Mouse (Mus musculus): ENCODE measurements around the gene Lrrc17. TPM values are rescaled to one million over a fixed set of nuclear protein-coding genes. Genes with fewer than 3 reads are reported as not detected.

The Lrrc17 gene
- polyA plus RNA-seq (2015; fragmentation: Nextera tagmentation; extraction: Ambion mirVana), result 2.2 TPM in 2 replicates

DNA sequence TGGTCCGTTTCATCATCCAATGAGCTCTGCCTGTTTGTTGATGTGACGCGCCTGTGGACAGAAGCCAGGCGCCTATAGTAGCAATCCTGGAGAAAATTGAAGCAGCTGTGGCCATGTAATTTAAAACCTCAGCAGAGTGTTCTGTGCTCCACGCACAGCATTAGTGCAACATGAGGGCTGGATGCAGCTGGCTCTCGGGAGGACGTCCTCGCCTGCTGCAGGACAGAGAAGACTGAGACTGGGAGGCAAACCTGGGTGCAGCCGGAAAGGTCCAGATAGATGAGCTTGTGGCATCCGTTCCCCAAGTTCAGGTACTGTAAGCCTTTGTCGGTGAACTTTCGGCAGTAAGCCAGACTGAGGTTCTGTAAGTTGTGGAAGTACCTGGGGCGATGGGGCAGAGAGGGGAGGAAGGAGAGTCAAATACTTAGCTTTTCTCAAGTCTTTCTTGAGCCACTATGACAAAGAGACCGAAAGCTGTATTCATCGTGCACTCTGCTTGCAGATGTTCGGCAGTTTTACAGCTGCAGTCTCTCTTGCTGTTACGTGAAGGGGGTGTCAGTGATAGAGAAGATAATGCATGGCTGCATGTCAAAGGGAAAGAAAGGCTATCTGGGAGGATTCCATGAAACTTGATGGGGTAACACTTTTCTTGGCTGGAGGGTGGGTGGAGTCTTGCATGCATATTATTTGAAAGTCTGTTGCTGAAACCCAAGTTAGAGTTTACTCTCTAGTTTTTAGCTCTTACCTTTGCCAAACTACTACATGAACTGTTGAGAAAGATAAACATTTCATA lies at the start of gene Lrrc17:
TSS of gene Lrrc17 (plus strand) at position 151 of the 793 bp plus-strand sequence.
- no peak for ATAC-seq (ENCODE audit: low read depth)
- H3K27ac ChIP-seq (ENCODE audit: low read length), result no peak within 1 kb of the TSS
- H3K9me3 ChIP-seq (replicated peaks; ENCODE audit: control insufficient read depth, low read length), result no peaks in the 10 kb centered on the region
- H3K27me3 ChIP-seq (ENCODE audit: control insufficient read depth, insufficient read depth, low read depth, low read length), result no peaks in the 10 kb centered on the region
- H3K36me3 ChIP-seq (ENCODE audit: control insufficient read depth, insufficient read depth), result no peaks in the 10 kb centered on the region
- H3K4me2 ChIP-seq (ENCODE audit: low read depth, low read length), result no peak within 1 kb of the TSS
- WGBS (ENCODE audit: insufficient replicate concordance), result 61% methylated on average over 17 of the region's 17 CpGs
- H3K4me3 ChIP-seq (ENCODE audit: low read depth, low read length), result no peak within 1 kb of the TSS
- H3K9ac ChIP-seq (ENCODE audit: low read depth, low read length), result no peak within 1 kb of the TSS
- no peaks in the 10 kb centered on the region for H3K4me1 ChIP-seq (ENCODE audit: control insufficient read depth, low read depth, low read length)

DNA sequence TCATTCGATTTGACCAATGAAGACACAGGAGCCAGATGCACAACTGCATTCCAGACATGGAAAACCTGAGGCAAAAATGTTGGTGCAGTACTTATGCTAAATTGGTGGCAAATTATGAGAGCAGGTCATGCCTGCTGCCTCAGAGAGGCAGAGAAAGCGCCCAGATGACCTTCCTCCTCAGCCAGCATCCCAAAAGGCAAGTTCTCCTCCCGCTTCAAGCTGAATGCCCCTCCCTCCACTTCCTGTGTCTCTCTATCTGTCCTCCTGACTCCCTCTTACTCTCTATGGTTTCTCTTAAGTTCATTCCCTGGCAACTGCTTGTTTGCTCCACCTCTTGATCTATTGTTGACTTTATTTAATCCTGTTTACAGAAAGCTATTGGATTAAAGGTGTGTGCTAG lies 48.6 kb upstream of the Lrrc17 start:
- Histone ChIP-seq H3K27me3 (ENCODE audit: control insufficient read depth, insufficient read depth, low read depth, low read length) (no peaks in the 10 kb centered on the region), H3K9me3 (replicated peaks; ENCODE audit: control insufficient read depth, low read length) (no peaks in the 10 kb centered on the region), H3K4me1 (ENCODE audit: control insufficient read depth, low read depth, low read length) (no peaks in the 10 kb centered on the region), H3K36me3 (ENCODE audit: control insufficient read depth, insufficient read depth) (no peaks in the 10 kb centered on the region), H3K27ac (ENCODE audit: low read length) (no peak overlapping the region), H3K4me3 (ENCODE audit: low read depth, low read length) (no peak overlapping the region), H3K4me2 (ENCODE audit: low read depth, low read length) (no peak overlapping the region), H3K9ac (ENCODE audit: low read depth, low read length) (no peak overlapping the region)
- ATAC-seq (ENCODE audit: low read depth), result no peak
- 29% methylated on average over 3 of the region's 3 CpGs for WGBS (ENCODE audit: insufficient replicate concordance)

DNA sequence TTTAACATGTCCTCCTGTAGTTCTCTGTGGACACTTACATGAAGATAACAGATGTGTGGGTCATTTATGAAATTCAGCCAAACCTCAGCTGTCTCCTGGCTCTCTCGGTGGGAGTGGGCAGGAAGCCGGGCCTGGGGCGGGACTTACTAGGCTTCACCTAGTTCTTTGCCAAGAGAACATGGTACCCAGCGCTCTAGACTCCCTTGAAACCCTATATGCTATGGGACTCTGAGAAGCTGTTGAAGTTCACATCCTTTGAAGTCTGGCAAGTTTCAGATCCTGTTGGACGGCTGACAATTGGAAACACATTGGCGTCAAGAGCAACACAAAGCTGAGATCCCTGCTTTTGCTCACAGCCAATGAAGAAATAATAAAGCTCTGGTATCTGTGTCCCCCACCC lies 47.0 kb upstream of the Lrrc17 start:
- Histone ChIP-seq H3K4me2 (ENCODE audit: low read depth, low read length) (no peak overlapping the region), H3K4me3 (ENCODE audit: low read depth, low read length) (no peak overlapping the region), H3K36me3 (ENCODE audit: control insufficient read depth, insufficient read depth) (no peaks in the 10 kb centered on the region), H3K27ac (ENCODE audit: low read length) (no peak overlapping the region), H3K4me1 (ENCODE audit: control insufficient read depth, low read depth, low read length) (no peaks in the 10 kb centered on the region), H3K9ac (ENCODE audit: low read depth, low read length) (no peak overlapping the region), H3K27me3 (ENCODE audit: control insufficient read depth, insufficient read depth, low read depth, low read length) (no peaks in the 10 kb centered on the region), H3K9me3 (replicated peaks; ENCODE audit: control insufficient read depth, low read length) (no peaks in the 10 kb centered on the region)
- 60% methylated on average over 6 of the region's 6 CpGs for WGBS (ENCODE audit: insufficient replicate concordance)
- no peak for ATAC-seq (ENCODE audit: low read depth)

DNA sequence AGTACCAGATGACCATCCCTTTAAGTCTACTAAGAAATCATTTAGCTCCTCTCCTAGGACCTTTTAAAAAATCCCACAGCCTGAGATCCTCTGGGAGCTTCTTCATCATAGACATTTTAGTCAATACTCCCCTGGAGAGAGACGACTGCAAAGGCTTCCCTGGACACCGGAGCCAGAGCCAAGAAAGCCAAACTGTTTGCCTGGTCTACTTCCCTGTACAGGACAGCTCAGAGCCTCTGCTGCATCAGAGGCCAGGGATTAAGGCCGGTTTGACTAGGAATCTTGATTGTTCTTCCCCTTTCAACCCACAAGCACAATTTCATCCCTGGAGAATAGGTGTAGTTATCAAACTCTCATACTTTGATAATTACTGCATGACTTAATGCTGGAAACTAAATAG lies 46.5 kb upstream of the Lrrc17 start:
- H3K27ac ChIP-seq (ENCODE audit: low read length), result no peak overlapping the region
- H3K9ac ChIP-seq (ENCODE audit: low read depth, low read length), result no peak overlapping the region
- no peak overlapping the region for H3K4me2 ChIP-seq (ENCODE audit: low read depth, low read length)
- H3K4me1 ChIP-seq (ENCODE audit: control insufficient read depth, low read depth, low read length), result no peaks in the 10 kb centered on the region
- no peaks in the 10 kb centered on the region for H3K36me3 ChIP-seq (ENCODE audit: control insufficient read depth, insufficient read depth)
- WGBS (ENCODE audit: insufficient replicate concordance), result 48% methylated on average over 3 of the region's 3 CpGs
- ATAC-seq (ENCODE audit: low read depth), result no peak
- H3K4me3 ChIP-seq (ENCODE audit: low read depth, low read length), result no peak overlapping the region
- H3K9me3 ChIP-seq (replicated peaks; ENCODE audit: control insufficient read depth, low read length), result no peaks in the 10 kb centered on the region
- no peaks in the 10 kb centered on the region for H3K27me3 ChIP-seq (ENCODE audit: control insufficient read depth, insufficient read depth, low read depth, low read length)

DNA sequence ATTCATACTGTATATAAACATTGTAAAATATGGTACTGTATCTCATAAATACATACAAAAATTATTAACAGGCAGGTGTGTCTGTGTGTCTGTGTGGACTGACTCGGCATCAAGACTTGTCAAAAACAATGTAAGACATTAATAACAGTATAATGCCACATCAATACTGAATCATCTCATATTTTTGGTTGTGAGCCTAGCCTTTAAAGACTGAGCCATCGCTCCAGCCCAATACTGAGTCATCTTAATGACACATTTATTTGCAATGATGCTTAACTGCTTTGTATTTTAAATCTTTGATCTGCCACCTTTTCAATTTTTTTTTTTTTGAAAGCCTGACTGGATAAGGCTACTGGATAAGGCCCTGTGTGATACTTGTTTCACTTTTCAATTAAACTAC lies 44.9 kb upstream of the Lrrc17 start:
- H3K36me3 ChIP-seq (ENCODE audit: control insufficient read depth, insufficient read depth), result no peaks in the 10 kb centered on the region
- no peaks in the 10 kb centered on the region for H3K27me3 ChIP-seq (ENCODE audit: control insufficient read depth, insufficient read depth, low read depth, low read length)
- ATAC-seq (ENCODE audit: low read depth), result no peak
- no peak overlapping the region for H3K4me3 ChIP-seq (ENCODE audit: low read depth, low read length)
- H3K27ac ChIP-seq (ENCODE audit: low read length), result no peak overlapping the region
- no peaks in the 10 kb centered on the region for H3K4me1 ChIP-seq (ENCODE audit: control insufficient read depth, low read depth, low read length)
- 65% methylated on average over 2 of the region's 2 CpGs for WGBS (ENCODE audit: insufficient replicate concordance)
- H3K4me2 ChIP-seq (ENCODE audit: low read depth, low read length), result no peak overlapping the region
- no peak overlapping the region for H3K9ac ChIP-seq (ENCODE audit: low read depth, low read length)
- no peaks in the 10 kb centered on the region for H3K9me3 ChIP-seq (replicated peaks; ENCODE audit: control insufficient read depth, low read length)

DNA sequence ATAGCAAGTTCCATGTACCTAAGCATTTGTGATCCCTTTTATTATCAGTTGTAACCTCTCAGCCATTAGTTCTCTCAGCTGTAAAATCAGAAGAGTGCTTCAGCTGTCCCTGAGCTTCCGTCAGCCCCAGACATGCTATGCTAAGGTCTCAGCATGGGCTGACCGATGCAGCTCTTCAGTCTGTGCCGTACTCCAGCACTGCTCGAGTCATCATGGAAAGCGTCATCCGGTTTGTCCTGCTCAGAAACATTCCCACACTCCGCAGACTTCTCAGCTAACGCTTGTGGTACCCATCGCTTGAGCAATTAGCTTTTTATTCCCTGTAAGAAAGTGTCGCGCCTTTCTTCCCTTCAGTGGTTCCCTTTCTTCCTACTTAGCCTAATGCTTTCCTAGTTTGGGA lies 44.4 kb upstream of the Lrrc17 start:
- no peaks in the 10 kb centered on the region for H3K4me1 ChIP-seq (ENCODE audit: control insufficient read depth, low read depth, low read length)
- no peak overlapping the region for H3K4me3 ChIP-seq (ENCODE audit: low read depth, low read length)
- no peaks in the 10 kb centered on the region for H3K27me3 ChIP-seq (ENCODE audit: control insufficient read depth, insufficient read depth, low read depth, low read length)
- no peak overlapping the region for H3K4me2 ChIP-seq (ENCODE audit: low read depth, low read length)
- ATAC-seq (ENCODE audit: low read depth), result no peak
- 74% methylated on average over 11 of the region's 11 CpGs for WGBS (ENCODE audit: insufficient replicate concordance)
- H3K27ac ChIP-seq (ENCODE audit: low read length), result no peak overlapping the region
- H3K36me3 ChIP-seq (ENCODE audit: control insufficient read depth, insufficient read depth), result no peaks in the 10 kb centered on the region
- H3K9me3 ChIP-seq (replicated peaks; ENCODE audit: control insufficient read depth, low read length), result no peaks in the 10 kb centered on the region
- H3K9ac ChIP-seq (ENCODE audit: low read depth, low read length), result no peak overlapping the region

DNA sequence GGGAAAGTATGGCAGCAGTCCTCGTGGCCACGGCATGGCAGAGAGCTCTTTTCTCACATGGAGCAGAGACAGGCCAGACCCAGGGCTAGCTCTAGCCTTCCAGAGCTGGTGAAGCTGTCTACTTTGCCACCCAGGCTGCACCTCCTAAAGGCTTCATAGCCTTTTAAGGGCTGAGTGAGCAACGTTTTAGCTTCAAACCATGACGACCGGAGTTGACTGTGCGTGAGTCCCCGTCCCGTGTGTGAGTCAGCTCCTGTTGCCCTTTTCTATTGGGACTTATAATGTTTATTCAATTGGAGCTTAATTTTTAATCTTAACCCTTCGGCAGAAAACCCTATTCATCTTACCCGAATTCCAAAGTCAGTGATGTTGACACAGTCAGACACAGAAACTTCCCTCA lies 43.2 kb upstream of the Lrrc17 start:
- Histone ChIP-seq H3K9me3 (replicated peaks; ENCODE audit: control insufficient read depth, low read length) (no peaks in the 10 kb centered on the region), H3K9ac (ENCODE audit: low read depth, low read length) (no peak overlapping the region), H3K36me3 (ENCODE audit: control insufficient read depth, insufficient read depth) (no peaks in the 10 kb centered on the region), H3K4me1 (ENCODE audit: control insufficient read depth, low read depth, low read length) (no peaks in the 10 kb centered on the region), H3K4me3 (ENCODE audit: low read depth, low read length) (no peak overlapping the region), H3K27me3 (ENCODE audit: control insufficient read depth, insufficient read depth, low read depth, low read length) (no peaks in the 10 kb centered on the region), H3K27ac (ENCODE audit: low read length) (no peak overlapping the region), H3K4me2 (ENCODE audit: low read depth, low read length) (no peak overlapping the region)
- WGBS (ENCODE audit: insufficient replicate concordance), result 73% methylated on average over 10 of the region's 10 CpGs
- no peak for ATAC-seq (ENCODE audit: low read depth)

DNA sequence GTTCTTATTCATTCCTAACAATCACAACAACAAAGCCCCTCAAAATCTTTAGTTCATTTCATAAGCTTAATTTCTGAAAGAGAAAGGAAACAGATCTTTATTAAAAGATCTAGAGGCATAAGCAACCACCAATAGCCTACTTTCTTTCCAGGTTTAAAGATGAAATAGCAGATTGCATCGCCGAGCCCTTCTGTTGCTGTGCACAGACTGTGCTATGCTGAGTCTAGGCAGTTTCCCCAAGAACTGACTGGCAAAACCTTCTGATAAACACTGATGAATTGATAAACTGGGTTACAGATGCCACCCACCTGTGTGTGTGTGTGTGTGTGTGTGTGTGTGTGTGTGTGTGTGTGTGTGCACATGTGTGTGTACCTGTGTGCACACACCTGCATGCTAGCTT lies 42.4 kb upstream of the Lrrc17 start:
- WGBS (ENCODE audit: insufficient replicate concordance), result 69% methylated on average over 2 of the region's 2 CpGs
- no peak overlapping the region for H3K9ac ChIP-seq (ENCODE audit: low read depth, low read length)
- H3K4me2 ChIP-seq (ENCODE audit: low read depth, low read length), result no peak overlapping the region
- no peaks in the 10 kb centered on the region for H3K27me3 ChIP-seq (ENCODE audit: control insufficient read depth, insufficient read depth, low read depth, low read length)
- no peak for ATAC-seq (ENCODE audit: low read depth)
- no peak overlapping the region for H3K27ac ChIP-seq (ENCODE audit: low read length)
- H3K9me3 ChIP-seq (replicated peaks; ENCODE audit: control insufficient read depth, low read length), result no peaks in the 10 kb centered on the region
- H3K4me1 ChIP-seq (ENCODE audit: control insufficient read depth, low read depth, low read length), result no peaks in the 10 kb centered on the region
- H3K4me3 ChIP-seq (ENCODE audit: low read depth, low read length), result no peak overlapping the region
- H3K36me3 ChIP-seq (ENCODE audit: control insufficient read depth, insufficient read depth), result no peaks in the 10 kb centered on the region

DNA sequence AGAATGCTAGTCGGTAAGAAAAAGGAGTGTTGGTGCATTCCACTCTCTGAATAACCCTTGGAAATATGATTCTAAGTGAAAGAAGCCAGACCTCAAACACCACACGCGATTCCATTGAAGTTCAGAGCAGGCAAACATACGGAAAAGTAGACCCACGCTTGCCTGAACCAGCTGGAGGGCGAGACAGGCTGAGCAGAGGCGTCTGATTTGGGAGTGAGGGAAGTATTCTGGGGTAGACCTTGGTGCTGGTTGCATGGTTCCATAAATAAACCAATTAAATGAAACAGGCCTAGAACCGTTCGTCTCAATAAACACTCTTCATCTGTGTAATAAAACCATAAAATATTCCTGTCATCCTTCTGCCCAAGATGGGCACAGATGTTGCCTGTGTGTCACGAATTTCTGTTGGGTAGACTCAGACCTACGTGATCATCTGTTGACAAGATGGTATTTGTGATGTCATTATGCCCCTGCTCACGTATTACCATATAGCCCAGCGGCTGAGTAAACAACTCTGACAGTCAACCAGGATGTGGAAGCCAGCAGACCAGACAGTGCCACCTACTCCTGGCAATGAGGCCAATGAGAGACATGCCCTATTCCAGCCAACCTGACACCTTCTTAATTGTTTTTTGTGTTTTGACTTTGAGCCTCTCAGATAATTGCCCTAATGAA lies 40.3 kb upstream of the Lrrc17 start:
- Histone ChIP-seq H3K27me3 (ENCODE audit: control insufficient read depth, insufficient read depth, low read depth, low read length) (no peaks in the 10 kb centered on the region), H3K9me3 (replicated peaks; ENCODE audit: control insufficient read depth, low read length) (no peaks in the 10 kb centered on the region), H3K9ac (ENCODE audit: low read depth, low read length) (no peak overlapping the region), H3K36me3 (ENCODE audit: control insufficient read depth, insufficient read depth) (no peaks in the 10 kb centered on the region), H3K4me3 (ENCODE audit: low read depth, low read length) (no peak overlapping the region), H3K4me1 (ENCODE audit: control insufficient read depth, low read depth, low read length) (no peaks in the 10 kb centered on the region), H3K4me2 (ENCODE audit: low read depth, low read length) (no peak overlapping the region), H3K27ac (ENCODE audit: low read length) (no peak overlapping the region)
- WGBS (ENCODE audit: insufficient replicate concordance), result 67% methylated on average over 13 of the region's 13 CpGs
- no peak for ATAC-seq (ENCODE audit: low read depth)

All from liver, embryonic 16.5 days (tissue).